Mouse (Mus musculus) neural tube, embryonic 11.5 days (tissue): ENCODE measurements around the gene Lilr4b. TPM values are rescaled to one million over a fixed set of nuclear protein-coding genes. Genes with fewer than 3 reads are reported as not detected.

Experiments
- polyA plus RNA-seq: library from polyadenylated mRNA; unstranded; fragments of >200 nt; fragmentation: Nextera tagmentation; extraction: Ambion mirVana; gene quantifications from 2 replicates; pipeline ENCODE4 v1.2.1, GENCODE M21; 2014

The Lilr4b gene
- polyA plus RNA-seq, 1 experiment from 2014 or later = not detected

Other genes with a start within 250 kb of the Lilr4b start
- 0.62 TPM in 1 of 2 replicates, not detected in the other for gene Gm49339, start within 50 bp of the Lilr4b start, polyA plus RNA-seq
- gene Lilrb4a, start 10.3 kb downstream of the Lilr4b start, polyA plus RNA-seq = 0.57 and 2.1 TPM in 2 replicates
- gene Fam162b, start 109.9 kb downstream of the Lilr4b start, polyA plus RNA-seq = 0.90 and 0.95 TPM in 2 replicates
- not detected in 2 replicates for gene Gprc6a, start 150.8 kb downstream of the Lilr4b start, polyA plus RNA-seq
- 0.15 TPM in 1 of 2 replicates, not detected in the other for gene Rfx6, start 197.1 kb downstream of the Lilr4b start, polyA plus RNA-seq